Mouse (Mus musculus): Measurements from ENCODE around the gene Ppp2r5b.

The Ppp2r5b gene

DNA sequence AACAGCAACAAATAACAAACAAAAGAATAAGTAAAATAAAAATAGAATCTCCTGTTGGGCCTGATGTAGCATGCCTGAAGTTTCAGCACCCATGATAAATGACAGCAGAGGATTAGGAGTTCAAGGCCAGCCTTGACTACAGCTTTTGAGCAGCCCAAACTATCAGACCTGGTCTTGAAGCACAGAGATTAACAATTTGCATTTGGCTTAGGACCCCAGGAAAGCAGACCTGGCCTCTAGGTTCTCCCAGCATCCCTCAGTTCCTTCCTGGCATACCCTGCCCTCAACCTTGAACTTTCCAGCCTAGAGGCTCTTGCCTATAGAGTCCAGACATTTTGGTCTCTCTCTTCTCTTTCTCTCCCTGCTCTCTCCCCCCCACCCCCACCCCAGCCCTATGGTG lies 3.1 kb upstream of the Ppp2r5b start:
- no peak for DNase-seq (ENCODE audit: extremely low read depth, low read depth, low spot score)

DNA sequence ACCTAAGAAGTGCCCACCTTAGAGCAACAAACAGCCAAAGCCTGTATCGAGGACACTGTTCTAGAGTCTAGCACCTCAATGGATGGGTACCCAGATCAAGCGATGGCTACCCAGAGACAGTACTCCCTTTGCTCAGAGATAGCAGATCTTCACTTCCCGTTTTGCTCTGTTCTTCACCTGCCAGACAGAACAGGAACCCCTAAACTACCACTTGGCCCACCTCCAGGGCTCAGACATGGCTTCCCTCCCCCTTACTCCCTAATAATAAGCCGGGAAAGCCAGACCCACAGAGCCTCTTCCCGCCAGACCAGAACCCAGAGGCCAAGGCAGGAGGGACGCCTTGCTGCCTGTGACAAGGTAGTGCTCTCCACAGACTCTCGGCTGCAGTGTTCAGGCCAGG lies 1.2 kb upstream of the Ppp2r5b start:
- no peak for DNase-seq (ENCODE audit: extremely low read depth, low read depth, low spot score)

DNA sequence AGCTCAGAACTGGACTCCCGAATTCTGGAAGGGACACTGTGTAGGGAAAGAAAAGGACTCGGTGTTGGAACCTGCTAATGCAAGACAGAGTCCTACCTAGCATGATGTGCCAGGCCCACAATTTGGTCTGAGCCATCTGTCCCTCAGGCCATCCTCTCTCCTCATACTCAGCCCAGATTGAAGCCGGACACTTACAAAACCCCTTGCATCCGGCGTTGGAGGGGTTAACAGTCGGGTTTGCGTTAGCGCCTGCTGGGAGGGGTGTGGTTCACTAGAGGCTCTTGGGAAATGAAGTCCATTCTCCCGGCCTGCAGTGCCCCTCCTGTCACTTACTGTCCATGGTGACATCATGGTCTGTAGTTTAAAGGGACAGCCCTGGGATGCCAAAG lies 375 bp upstream of the Ppp2r5b start:
- DNase-seq (ENCODE audit: extremely low read depth, low read depth, low spot score): peak; percentile 76

DNA sequence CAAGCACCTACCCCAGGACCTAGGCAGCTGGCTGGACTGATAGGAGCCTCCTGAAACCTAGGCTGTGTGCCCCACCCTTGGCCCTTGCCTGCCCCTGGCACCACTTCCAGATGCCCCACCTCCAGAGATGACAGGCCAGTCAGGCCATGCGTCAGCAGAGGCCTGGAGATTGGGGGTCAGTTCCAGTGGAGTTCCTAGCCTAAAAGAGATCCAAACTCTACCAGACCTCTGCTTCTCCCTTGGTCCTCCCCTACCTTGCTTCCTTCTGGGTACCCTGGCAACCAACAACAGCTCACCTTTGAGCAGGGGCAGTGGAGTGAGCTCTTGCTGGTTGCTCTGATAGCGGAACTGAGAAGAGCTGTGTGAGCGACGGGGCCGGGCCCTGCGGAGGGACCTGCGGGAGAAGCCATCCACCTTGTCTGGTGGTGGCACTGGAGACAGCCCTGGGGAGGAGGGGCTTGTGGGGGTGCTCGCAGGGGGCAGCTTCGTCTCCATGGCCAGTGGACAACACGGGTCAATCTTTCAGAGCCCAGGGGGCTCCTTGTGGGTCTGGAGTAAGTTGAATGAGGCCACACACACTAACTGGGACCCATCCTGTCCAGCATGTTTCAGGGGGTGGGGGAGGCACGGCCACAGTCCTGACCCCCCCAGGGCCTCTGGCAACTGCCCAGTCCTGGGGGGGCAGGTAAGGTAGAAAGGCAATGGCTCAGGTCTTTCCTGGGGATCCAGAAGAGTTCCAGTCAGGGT lies 1.2 kb downstream of the Ppp2r5b start:
- DNase-seq (ENCODE audit: extremely low read depth, low read depth, low spot score): no peak

DNA sequence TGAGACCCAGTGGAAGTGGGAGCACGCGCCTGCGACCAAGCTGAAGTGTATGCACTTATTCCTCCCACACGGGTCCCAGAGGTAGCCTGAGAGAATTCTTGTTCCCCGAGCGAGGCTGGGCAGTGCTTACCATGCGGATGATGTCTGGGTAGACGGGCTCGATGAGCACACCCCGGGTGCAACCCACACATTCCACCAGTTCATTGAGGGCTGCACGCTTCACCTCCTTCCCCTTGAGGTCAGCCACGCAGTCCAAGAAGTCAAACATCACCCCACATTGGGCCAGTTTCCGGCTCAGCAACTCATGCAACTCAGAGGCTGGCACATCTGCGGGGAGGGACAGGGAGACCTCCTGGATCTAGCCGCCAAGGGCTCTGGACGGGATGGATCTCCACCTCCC lies 2.0 kb downstream of the Ppp2r5b start:
- no peak for DNase-seq (ENCODE audit: extremely low read depth, low read depth, low spot score)

DNA sequence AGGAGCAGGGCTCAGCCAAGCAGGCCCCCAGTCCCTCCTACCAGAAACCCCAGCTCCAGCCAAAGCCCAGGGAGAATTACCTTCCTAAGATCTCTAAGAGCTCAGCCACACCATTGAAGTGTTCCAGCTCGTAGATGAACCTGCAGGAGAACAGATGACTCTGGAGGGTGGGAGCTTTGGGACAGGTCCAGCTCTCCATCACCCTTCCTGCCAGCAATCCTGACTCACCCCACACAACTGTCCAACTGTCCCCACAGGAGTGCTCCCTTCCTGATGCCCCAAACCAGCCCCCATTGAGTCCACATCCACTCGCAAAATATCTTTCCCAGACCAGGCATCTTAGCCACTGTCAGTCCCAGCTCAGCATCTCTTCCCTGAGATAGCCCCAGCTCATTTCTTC lies 4.6 kb downstream of the Ppp2r5b start:
- no peak for DNase-seq (ENCODE audit: extremely low read depth, low read depth, low spot score)

DNA sequence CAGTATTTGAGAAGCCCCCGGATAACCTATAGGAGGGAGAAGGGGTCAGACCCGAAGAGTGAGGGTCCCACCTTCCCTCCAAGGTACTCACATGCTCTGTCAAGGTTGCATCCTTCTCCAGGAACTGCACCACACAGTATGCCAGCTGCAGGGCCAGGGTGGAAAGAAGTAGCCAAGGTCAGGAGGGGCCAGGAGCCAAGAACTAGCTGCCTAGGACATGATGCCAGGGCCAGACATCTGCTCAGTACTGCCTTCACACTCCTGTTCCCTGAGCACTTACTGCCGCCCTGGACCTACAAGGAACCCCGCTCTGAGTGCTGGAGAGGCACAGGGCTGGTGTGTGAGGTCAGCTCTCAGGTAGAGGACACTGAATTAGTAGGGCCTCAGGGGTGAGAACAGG lies 5.3 kb downstream of the Ppp2r5b start:
- DNase-seq (ENCODE audit: extremely low read depth, low read depth, low spot score): no peak

DNA sequence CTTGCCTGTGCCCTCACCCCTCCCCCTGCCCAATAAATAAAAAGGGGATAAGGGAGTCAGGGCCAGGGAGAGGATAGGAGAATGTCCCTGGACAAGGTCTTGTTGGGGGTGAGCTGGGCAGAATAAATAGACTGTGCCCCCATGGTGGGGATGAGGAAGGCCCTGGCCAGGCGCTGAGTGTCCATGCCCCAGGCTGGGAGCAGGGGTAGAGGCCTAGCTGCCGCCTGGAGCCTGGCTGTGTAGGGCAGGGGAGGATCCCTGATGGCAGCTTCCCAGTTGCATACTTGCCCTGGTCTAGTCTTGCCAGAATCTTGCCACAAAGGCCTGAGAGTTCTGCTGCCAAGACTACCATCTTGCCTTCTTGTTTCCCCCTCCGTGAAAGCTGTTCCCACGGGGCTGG lies 7.8 kb downstream of the Ppp2r5b start:
- DNase-seq (ENCODE audit: extremely low read depth, low read depth, low spot score): no peak

DNA sequence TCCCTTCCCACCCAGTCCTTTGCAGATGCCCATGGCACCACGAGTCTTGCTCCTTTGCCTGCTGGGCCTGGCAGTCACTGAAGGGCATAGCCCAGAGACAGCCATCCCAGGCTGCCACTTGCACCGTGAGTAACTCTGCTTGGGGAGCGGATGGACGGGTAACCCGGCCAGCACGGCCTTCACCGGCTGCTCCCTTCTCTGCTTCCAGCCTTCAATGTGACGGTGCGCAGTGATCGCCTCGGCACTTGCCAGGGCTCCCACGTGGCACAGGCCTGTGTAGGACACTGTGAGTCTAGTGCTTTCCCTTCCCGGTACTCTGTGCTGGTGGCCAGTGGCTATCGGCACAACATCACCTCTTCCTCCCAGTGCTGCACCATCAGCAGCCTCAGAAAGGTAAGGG lies 8.9 kb downstream of the Ppp2r5b start:
- DNase-seq (ENCODE audit: extremely low read depth, low read depth, low spot score): no peak

DNA sequence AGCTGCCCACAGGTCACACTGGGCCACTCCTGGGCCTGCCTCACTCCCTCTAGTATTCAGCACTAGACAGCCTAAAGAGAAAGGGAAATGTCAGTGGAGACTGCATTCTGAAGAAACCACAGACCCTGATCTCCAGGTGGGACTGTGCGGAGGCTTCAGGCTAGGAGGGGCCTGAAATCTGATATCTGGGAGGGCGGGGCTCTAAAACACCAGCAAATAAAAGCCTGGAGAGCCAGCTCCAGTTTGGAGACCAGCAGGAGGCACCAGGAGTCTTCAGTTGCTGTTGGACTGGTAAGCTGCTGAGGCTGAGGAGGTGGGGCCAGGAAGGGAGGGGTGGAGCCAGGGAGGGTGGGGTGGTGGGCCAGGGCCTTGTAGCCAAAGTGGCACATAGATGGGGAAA lies 9.5 kb downstream of the Ppp2r5b start, which contains the start of gene Gpha2:
Gene Gpha2 (plus strand): TSS at position 246 of the 400 bp plus-strand sequence.
- DNase-seq (ENCODE audit: extremely low read depth, low read depth, low spot score): no peak

DNA sequence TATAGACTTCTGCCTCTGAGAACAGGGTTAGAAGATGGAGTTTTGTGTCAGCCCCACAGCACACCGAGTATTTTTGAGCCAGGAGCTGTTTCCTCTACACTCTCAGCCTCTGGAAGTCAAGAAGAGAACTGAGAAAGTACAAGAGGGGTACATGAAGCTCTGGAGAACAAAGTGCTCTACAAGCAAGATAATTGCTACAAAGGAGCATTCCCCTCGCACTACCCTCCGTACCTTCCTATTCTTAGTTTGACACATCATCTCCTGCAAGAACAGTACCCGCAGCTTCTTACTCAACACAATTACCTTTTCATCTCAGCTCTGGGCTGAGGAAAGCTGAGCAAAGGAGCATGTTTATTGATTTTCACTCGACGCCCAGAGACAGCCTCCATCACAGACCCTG lies 17.1 kb downstream of the Ppp2r5b start:
- DNase-seq (ENCODE audit: extremely low read depth, low read depth, low spot score): no peak

DNA sequence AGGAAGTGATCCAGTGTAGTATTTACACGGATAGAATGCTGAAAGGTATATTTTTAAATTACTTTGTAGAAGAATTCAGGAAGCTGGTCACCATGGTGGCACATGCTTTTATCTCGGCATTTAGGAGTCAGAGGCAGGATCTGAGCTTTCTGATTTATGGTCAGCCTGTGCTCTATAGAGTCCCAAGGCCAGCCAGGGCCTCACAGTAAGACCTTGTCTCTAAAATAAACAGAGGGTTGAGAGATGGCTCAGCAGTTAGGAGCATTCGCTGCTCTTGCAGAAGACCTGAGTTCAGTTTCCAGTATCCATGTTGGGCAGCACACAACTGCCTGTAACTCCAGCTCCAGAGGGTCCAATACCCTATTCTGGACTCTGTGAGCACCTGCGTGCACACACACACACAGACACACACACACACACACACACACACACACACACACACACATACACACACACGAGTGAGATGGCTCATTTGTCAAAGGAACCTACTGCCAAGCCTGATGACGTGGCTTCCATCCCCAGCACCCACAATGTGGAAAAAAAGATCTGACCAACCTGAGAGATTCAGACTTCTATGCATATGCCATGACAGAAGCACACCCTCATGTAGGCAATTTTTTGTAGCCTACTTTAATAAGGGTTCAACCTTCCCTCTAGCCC lies 19.5 kb downstream of the Ppp2r5b start:
- DNase-seq (ENCODE audit: extremely low read depth, low read depth, low spot score): no peak

DNA sequence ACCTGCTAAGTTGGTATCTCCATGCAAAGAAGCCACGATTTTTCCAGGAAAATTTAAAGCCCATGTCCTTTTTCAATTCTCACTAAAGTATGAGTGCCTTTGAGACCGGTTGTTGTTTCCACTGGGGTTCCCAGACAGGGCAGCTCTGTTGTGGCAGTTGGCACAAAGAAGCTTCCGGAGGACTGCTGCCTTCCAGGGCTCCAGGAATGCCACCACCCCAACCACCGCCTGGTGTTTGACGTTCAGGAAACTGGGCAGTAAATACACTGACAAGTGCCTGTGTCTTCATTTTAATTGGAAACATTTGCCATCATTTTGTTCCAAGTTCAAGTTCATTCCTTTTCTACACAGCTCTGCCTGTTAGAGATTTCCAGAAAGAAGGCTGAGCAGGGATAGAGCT lies 29.0 kb downstream of the Ppp2r5b start:
- no peak for DNase-seq (ENCODE audit: extremely low read depth, low read depth, low spot score)

DNA sequence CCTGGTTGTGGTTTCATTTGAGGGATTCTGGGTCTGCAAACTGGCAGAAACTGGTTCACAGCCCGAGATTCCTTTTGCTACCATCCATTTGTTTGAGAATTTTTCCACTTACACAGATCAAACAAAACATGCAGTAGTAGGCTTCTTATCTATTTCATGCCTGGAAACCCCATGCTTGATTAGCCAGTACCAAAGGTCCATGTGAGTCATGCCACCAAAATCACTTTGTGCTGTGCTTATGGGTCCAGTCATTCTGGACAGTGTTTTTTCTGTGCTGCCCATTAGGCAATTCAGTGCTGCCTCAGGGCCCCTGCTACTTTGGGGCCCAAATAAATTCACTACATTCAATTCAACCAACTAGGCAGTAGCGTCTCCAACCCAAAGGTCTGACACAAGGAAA lies 31.4 kb downstream of the Ppp2r5b start:
- no peak for DNase-seq (ENCODE audit: extremely low read depth, low read depth, low spot score)

DNA sequence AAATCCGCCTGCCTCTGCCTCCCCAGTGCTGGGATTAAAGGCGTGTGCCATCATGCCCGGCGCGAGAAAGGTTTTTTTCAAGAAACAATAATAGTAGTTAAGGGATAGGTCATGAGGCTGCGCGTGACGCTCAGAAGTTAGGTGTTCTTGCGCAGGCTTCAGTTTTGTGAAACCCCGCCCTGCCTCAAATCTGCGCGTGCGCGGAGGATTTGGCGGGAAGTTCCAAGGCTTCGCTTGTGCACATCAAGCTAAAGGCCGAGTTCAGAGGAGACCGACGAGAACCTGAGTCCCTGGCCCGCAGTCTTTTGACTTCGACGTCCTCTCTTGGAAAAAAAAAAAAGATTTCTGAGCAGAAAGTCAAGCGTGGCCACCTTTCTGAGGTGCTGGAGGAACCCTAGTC lies 51.5 kb downstream of the Ppp2r5b start, which contains the start of gene Majin:
Gene Majin (plus strand): TSS at position 258 of the 400 bp plus-strand sequence.
- no peak for DNase-seq (ENCODE audit: extremely low read depth, low read depth, low spot score)

DNA sequence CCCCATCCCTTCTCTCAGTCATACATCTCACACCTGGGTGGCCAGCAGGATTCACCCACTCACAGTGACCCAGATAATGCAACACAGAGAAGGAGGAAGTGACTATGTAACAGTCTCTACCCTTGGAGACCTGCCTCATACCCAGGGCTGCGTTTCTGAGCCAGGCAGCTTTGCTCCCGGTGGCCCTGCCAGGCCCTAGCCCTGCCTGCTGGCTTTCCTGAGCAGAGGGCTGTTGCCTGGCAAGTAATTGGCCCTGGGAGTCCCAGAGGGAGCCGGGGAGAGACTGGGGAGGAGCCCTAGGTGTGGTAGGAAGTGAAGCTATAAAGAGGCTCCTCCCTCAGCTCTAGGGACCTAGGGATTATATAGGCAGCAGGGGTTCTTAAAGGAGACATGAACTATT lies 53.1 kb downstream of the Ppp2r5b start:
- no peak for DNase-seq (ENCODE audit: extremely low read depth, low read depth, low spot score)

DNA sequence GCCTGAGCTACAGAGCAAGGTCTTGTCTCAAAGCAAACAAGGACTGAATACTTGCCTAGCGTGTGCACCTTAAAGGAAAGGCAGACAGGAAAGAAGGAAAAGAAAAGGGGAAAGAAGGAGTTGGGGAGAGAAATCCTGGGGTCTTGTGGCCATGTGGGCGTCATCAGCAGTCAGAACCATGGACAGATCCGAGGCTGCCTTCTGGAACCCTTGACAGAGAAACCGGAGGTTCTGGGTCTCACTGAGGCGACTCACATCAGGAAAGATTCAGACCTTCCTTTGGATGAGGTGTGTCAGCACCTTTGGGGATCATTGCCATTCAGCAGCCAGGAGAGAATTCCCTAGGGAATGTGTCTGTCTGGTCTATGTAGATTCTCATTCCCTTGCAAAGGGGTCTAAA lies 54.0 kb downstream of the Ppp2r5b start:
- no peak for DNase-seq (ENCODE audit: extremely low read depth, low read depth, low spot score)

DNA sequence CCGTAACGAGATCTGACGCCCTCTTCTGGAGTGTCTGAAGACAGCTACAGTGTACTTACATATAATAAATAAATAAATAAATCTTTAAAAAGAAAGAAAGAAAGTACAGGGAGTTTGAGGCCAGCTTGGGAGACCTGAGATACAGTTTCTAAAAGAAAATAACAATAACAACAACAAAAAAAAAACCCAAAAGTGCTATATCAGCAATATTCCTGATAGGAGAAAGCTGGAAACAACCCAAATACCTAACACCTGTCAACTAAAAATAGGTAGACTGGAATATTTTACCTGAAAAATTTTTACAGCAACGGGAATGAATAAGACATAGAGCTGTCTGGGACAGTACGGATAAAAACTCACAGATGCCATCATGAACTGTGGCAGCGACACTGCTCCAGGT lies 56.9 kb downstream of the Ppp2r5b start:
- no peak for DNase-seq (ENCODE audit: extremely low read depth, low read depth, low spot score)

Measured in fat pad, adult 2 months (tissue).